Mouse (Mus musculus): ENCODE data around the gene Plekhd1. TPM values are rescaled to one million over a fixed set of nuclear protein-coding genes. Genes with fewer than 3 reads are reported as not detected.

Plekhd1 gene
- 3.3 and 4.4 TPM in 2 replicates for polyA plus RNA-seq (2016; fragmentation: Nextera tagmentation; extraction: Ambion mirVana)

DNA sequence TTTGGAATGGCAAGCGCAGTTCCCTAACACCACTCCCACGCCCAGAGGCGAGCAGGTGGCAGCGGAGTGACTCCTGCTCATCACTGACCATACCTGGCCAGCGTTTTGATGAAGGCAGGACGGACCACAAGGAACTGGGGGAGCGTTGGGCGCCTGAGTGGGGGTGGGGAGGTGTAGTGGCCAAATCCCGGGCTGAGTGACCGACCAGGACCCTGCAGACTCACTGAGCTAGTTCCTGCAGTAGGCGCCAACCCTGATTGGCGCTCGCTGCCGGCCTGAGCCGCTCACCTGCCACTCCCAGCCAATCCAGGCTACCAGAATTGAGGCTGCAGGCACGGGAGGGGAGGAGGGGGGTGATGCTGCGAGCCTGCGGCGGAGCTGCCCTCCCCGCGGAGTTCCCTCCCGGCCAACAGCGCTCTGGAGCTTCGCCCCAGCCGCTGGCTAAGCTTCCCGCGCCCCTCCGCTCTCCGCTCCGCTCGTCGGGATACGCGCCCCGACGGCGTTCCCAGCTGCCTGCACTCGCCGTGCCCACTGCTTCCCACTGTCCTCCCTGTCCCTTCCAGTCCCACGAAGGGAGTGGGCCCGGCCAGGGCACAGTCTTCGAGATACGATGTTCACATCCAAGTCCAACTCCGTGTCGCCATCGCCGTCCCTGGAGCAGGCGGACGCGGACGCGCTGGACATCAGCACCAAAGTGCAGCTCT is at the start of gene Plekhd1:
TSS of gene Plekhd1 (plus strand) at position 323 of the 704 bp plus-strand sequence.
- peaks cover 51% of the 10 kb centered on the region for H3K27me3 ChIP-seq
- H3K9ac ChIP-seq (replicated peaks) = peak within 1 kb of the TSS; percentile 37
- H3K4me3 ChIP-seq = peak within 1 kb of the TSS; percentile 39
- peak; percentile 65 for ATAC-seq (ENCODE audit: low FRiP score, low read depth)
- peaks cover 15% of the 10 kb centered on the region for H3K4me1 ChIP-seq
- WGBS = under 1% methylated on average over 51 of the region's 52 CpGs
- H3K36me3 ChIP-seq = no peaks in the 10 kb centered on the region
- H3K27ac ChIP-seq (replicated peaks) = no peak within 1 kb of the TSS
- 0 out of 2 replicates have a peak, but pooled peaks cover 3% of the 10 kb centered on the region for H3K9me3 ChIP-seq
- H3K4me2 ChIP-seq (replicated peaks) = peak within 1 kb of the TSS; percentile 58

DNA sequence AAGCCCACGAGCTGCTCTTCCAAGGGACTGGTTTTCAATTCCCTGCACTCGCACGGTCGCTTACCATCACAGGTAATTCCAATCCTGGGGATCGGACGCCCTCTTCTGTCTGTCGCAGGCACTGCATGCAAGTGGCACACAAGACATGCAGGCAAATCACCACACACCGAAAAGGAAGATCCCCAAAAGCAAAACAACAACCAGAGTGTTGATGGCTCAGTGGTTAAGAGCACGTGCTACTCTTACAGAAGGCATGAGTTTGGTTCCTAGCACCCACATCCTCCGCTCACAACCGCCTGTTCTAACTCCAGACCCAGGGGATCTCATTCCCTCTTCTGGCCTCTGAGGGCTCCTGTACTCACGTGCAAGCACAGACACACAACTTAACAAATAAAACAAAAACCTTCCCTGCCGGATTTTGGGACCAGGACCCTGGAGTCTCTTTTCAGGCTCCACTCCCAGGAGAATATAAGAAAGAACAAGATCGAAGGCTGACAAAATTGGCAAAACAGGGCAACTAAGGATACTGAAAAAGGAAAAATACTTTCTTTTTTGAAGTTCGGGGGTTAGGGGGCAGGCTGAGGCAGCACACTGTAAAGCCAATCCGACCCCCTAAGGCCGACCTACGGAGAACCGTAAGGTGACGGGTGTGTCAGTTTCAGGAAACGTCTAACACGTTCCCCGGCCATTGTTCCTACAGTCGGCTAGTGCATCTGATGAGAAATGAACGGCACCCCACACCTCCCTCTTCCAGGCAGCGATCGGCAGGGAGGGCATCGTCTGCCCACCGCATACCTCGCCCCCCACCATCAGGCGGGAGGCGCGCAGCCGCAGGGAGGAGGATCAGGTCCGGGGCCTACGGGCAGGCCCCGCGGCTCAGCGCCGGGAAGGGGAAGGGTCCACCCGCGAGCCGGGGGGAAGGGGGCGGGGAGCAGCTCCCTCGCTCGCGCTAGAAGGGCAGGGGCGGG is 49.4 kb upstream of the Plekhd1 start:
- ATAC-seq (ENCODE audit: low FRiP score, low read depth) = no peak; the same call in 1 of the 2 replicates
- H3K27ac ChIP-seq (replicated peaks) = peak overlapping the region; percentile 91
- 4% methylated on average over 48 of the region's 48 CpGs for WGBS
- peaks cover 35% of the 10 kb centered on the region for H3K4me1 ChIP-seq
- H3K9ac ChIP-seq (replicated peaks) = peak overlapping the region; percentile 97
- no peaks in the 10 kb centered on the region for H3K9me3 ChIP-seq
- H3K27me3 ChIP-seq = no peaks in the 10 kb centered on the region
- H3K4me3 ChIP-seq = peak overlapping the region; percentile 97
- peaks cover 37% of the 10 kb centered on the region for H3K36me3 ChIP-seq
- peak overlapping the region; percentile 96 for H3K4me2 ChIP-seq (replicated peaks)

DNA sequence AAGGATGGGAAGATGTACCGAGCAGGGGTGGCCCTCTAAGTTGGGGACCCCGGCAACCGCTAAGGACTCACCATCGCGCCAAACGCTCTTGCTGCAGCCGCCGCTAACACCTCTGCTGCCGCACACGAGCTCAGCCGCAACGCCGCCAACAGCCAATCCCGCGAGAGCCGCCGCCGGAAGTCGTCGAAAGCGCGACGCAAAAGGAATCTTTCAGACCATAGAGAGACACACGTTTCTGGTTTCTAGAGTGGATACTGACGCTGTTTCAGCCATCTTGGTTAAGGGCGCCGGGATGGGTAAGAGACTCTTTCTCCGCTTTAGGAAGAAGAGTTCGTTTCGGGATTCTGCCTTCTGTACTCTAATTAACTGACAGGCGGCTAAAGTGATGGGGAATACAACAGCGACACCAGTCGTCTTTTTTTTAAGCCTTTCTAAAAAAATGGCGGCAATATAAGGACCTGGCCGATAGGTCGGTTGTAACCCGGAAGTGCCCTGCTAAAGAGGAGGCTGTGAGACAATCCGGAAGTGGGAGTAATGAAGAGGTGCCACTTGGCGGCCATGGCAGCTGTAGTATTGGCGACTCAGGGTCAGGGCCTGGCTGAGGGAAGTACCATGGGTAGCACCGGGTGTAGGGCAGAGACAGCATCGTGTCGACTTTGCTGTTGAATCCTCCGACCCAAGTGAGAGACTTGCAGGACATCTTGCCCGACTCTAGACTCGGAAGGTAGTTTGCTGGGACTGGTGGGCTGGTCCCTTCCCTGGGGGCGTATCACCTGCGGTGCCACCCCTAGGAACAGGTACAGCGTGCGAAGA is 48.5 kb upstream of the Plekhd1 start, which contains the start of the genes Slc39a9 and Erh:
TSS of gene Slc39a9 (plus strand) at position 191 of the 813 bp plus-strand sequence.
TSS of gene Erh (minus strand) at position 649 of the 813 bp plus-strand sequence.
- no peaks in the 10 kb centered on the region for H3K27me3 ChIP-seq
- H3K9me3 ChIP-seq = no peaks in the 10 kb centered on the region
- peak within 1 kb of the TSS; percentile 97 for H3K9ac ChIP-seq (replicated peaks)
- peak within 1 kb of the TSS; percentile 91 for H3K27ac ChIP-seq (replicated peaks)
- peaks cover 30% of the 10 kb centered on the region for H3K36me3 ChIP-seq
- H3K4me3 ChIP-seq = peak within 1 kb of the TSS; percentile 97
- peaks cover 35% of the 10 kb centered on the region for H3K4me1 ChIP-seq
- H3K4me2 ChIP-seq (replicated peaks) = peak within 1 kb of the TSS; percentile 96
- under 1% methylated on average over 50 of the region's 50 CpGs for whole genome bisulfite sequencing
- ATAC-seq (ENCODE audit: low FRiP score, low read depth) = peak; percentile 97

DNA sequence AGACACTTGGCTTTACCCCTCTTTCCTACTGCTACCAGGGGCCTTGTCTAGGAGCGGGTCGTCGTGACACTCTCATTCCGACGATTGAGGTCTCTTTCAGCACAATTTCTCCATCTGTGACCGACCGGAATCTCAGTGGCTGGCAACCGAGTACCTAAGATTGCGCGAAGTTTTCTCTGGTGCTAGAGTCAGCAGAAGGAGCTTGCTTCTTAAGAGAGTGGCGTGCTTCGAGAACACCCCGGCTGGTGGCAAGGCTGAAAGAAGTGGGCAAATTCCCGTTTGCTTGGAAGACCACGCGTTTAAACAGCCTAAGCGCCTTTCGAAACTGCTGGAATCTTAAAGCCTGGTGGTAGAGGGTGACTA is 47.9 kb upstream of the Plekhd1 start:
- no peaks in the 10 kb centered on the region for H3K9me3 ChIP-seq

DNA sequence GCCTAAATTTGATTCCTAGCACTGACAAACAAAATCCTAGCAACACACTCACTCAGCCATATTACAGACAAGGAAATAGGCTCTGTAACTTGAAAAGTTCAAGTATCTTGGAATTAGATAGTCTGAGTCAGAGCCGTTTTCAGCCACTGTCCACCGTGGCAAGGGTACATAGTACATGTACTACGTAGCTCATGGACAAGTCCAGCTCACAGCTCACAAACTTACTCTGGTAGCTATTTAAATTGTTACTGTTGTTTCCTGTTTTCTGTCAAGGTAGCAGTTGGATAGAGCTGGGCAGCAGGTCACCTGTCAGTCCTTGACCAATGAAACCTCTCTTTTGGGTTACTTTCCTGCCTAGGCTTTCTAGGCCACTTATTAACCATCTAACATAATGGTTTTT is 46.0 kb upstream of the Plekhd1 start:
- Histone ChIP-seq H3K4me3 (0 out of 2 replicates have a peak overlapping the region, but pooled peaks have one; percentile 97), H3K27me3 (no peaks in the 10 kb centered on the region), H3K36me3 (peaks cover 7% of the 10 kb centered on the region; the same call in 1 of the 2 replicates), H3K27ac (replicated peaks) (no peak overlapping the region), H3K9ac (replicated peaks) (no peak overlapping the region), H3K9me3 (no peaks in the 10 kb centered on the region), H3K4me2 (replicated peaks) (peak overlapping the region; percentile 96; the same call in 1 of the 2 replicates), H3K4me1 (peaks cover 35% of the 10 kb centered on the region)
- ATAC-seq (ENCODE audit: low FRiP score, low read depth) = no peak
- WGBS = 92% methylated on average over 3 of the region's 3 CpGs

More for the DNA sequence above, 47.9 kb upstream of the Plekhd1 start:
- Histone ChIP-seq H3K27me3 (no peaks in the 10 kb centered on the region), H3K4me2 (replicated peaks) (peak overlapping the region; percentile 96), H3K9ac (replicated peaks) (peak overlapping the region; percentile 72), H3K4me1 (peaks cover 35% of the 10 kb centered on the region), H3K36me3 (peaks cover 24% of the 10 kb centered on the region), H3K27ac (replicated peaks) (no peak overlapping the region), H3K4me3 (peak overlapping the region; percentile 97)
- 12% methylated on average over 18 of the region's 18 CpGs for WGBS
- no peak for ATAC-seq (ENCODE audit: low FRiP score, low read depth)

DNA sequence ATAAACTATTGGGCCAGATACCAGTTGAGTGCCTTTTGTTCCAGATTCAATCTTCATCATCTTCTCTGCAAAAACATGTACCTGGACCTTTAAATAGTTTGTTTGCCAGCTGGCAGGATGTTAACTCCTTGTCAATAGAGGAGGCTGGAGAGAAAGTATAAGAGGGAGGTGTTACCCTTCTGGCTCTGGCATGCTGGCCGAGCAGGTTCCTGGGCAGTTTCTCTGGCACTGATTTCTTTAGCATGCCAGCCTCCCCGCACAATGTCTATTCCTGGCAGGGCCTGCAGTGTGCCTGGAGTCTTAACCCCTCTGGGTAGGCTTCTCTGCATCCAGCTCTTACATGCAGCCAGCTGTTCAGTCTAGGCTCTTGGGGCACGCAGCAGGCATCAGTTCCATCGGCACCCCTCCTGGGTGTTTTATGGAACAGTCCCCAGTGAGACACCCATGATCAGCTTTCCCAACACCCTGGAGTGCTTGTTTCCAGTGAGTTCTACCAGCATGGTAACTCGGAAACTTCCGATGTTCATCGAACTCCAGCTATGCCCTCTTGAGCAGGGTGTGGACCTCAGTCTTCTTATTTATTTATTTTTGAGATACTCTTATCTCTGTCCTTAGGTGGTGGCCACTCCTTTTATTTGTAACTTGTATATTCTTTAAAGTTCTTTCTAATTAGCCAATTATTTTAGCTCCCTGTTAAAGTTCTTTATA is 38.3 kb upstream of the Plekhd1 start:
- H3K36me3 ChIP-seq = no peaks in the 10 kb centered on the region
- 95% methylated on average over 7 of the region's 7 CpGs for WGBS
- no peaks in the 10 kb centered on the region for H3K4me1 ChIP-seq
- no peak for ATAC-seq (ENCODE audit: low FRiP score, low read depth)
- no peaks in the 10 kb centered on the region for H3K27me3 ChIP-seq
- H3K9me3 ChIP-seq = no peaks in the 10 kb centered on the region
- H3K27ac ChIP-seq (replicated peaks) = no peak overlapping the region
- no peak overlapping the region for H3K4me2 ChIP-seq (replicated peaks)
- H3K9ac ChIP-seq (replicated peaks) = no peak overlapping the region
- H3K4me3 ChIP-seq = no peak overlapping the region

DNA sequence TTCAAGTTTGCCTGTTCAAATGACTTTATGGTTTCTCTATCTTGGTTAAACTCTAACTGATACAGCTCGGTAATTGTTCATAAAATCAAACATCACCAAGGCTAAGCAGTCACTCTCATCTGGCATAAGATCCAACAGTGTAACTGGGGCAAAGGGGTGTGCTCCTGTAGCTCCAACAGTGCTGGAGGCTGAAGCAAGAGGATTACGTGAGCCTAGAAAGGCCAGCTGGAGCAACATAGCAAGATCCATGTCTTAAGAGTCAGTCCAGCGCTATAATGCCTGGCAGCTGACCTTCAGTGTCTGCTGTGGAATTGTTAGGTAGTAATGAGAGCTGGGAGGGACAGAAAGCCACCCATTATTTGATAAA is 37.7 kb upstream of the Plekhd1 start:
- Histone ChIP-seq H3K9ac (replicated peaks) (no peak overlapping the region), H3K4me1 (no peaks in the 10 kb centered on the region), H3K9me3 (no peaks in the 10 kb centered on the region), H3K4me2 (replicated peaks) (no peak overlapping the region), H3K36me3 (no peaks in the 10 kb centered on the region), H3K4me3 (no peak overlapping the region), H3K27me3 (no peaks in the 10 kb centered on the region), H3K27ac (replicated peaks) (no peak overlapping the region)
- no peak for ATAC-seq (ENCODE audit: low FRiP score, low read depth)
- WGBS = 91% methylated on average over 3 of the region's 3 CpGs

DNA sequence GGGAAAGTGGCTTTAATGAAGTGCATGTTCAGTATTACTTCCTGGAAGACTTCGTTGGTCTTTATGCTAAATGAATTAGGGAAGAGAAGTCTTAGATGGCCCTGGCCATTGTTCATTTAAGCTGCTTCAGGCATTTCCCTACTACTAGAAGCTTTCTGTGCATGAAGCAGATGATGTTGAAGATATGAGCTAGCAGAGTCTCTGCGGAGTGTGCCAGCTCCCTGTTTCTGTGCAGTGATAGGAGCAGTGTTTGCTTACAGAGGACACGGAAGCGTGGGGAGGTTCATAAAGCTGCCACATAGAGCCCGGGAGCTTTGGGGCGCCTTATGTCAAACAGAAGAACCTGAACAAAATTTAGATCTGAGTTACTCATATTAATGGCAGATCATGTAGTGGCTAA is 33.7 kb upstream of the Plekhd1 start:
- Histone ChIP-seq H3K36me3 (peaks cover 10% of the 10 kb centered on the region; the same call in 1 of the 2 replicates), H3K27ac (replicated peaks) (no peak overlapping the region), H3K4me3 (no peak overlapping the region), H3K4me2 (replicated peaks) (no peak overlapping the region), H3K4me1 (no peaks in the 10 kb centered on the region), H3K9me3 (no peaks in the 10 kb centered on the region), H3K27me3 (no peaks in the 10 kb centered on the region), H3K9ac (replicated peaks) (no peak overlapping the region)
- WGBS = 88% methylated on average over 6 of the region's 6 CpGs
- no peak for ATAC-seq (ENCODE audit: low FRiP score, low read depth)

DNA sequence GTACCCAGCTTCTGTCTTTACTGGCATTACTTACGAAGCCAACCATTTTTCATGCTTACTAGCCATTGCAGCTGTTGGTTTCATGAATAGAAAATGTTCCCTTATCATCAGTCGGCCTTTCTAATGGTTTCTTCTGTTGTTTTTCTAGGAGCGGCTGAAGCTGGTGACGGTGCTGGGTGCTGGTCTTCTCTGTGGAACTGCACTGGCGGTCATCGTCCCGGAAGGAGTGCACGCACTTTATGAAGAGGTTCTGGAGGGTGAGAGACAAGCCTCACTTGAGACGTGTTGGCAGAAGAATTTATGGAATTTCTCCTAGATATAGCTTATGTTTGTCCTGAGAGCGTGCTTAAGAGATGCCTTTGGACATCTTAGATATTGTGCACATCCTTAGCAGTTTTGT is 30.1 kb upstream of the Plekhd1 start:
- H3K4me1 ChIP-seq = no peaks in the 10 kb centered on the region
- no peak overlapping the region for H3K27ac ChIP-seq (replicated peaks)
- 95% methylated on average over 10 of the region's 10 CpGs for WGBS
- no peak overlapping the region for H3K4me2 ChIP-seq (replicated peaks)
- no peak overlapping the region for H3K9ac ChIP-seq (replicated peaks)
- no peak overlapping the region for H3K4me3 ChIP-seq
- no peak for ATAC-seq (ENCODE audit: low FRiP score, low read depth)
- H3K36me3 ChIP-seq = peaks cover 17% of the 10 kb centered on the region
- no peaks in the 10 kb centered on the region for H3K27me3 ChIP-seq
- no peaks in the 10 kb centered on the region for H3K9me3 ChIP-seq

DNA sequence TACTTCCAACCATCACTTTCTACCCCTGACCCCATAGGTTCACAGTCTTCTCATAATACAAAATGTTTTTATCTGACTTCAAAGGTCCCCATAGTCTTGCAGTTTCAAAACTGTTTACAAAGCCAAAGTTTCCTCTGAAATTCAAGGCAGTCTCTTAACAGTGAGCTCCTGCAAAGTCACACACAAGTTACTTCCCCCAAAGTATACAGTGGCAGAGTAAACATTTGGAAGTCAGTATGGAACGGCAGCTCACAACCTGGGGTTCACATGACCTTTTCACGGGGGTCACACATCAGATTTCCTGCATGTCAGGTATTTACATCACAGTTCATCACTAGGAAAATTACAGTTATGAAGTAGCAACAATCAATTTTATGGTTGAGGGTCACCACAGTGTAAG is 28.5 kb upstream of the Plekhd1 start:
- ATAC-seq (ENCODE audit: low FRiP score, low read depth) = no peak
- H3K4me2 ChIP-seq (replicated peaks) = no peak overlapping the region
- H3K36me3 ChIP-seq = peaks cover 24% of the 10 kb centered on the region
- H3K4me1 ChIP-seq = no peaks in the 10 kb centered on the region
- no peaks in the 10 kb centered on the region for H3K9me3 ChIP-seq
- no peak overlapping the region for H3K9ac ChIP-seq (replicated peaks)
- no peak overlapping the region for H3K27ac ChIP-seq (replicated peaks)
- 92% methylated on average over 2 of the region's 2 CpGs for WGBS
- H3K27me3 ChIP-seq = no peaks in the 10 kb centered on the region
- no peak overlapping the region for H3K4me3 ChIP-seq

DNA sequence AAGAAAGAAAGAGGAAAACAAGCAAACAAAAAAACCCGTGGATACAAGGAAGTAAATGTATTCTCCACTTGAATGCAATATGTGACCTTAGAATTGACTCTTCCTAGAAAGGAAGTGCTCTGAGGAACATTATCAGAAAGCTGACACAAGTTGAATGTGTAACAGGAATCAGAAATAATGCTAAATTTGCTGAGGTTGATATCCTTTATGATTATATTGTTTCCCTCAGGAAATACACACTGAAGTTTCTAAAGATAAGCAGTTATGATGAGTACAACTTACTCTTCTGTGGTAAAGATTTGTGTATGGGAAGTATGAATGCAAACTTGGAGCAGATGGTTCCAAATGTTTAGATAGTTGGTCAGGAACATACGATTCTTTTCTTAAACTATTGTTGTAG is 24.0 kb upstream of the Plekhd1 start:
- ATAC-seq (ENCODE audit: low FRiP score, low read depth) = no peak
- Histone ChIP-seq H3K27me3 (no peaks in the 10 kb centered on the region), H3K9me3 (no peaks in the 10 kb centered on the region), H3K4me3 (no peak overlapping the region), H3K4me2 (replicated peaks) (no peak overlapping the region), H3K36me3 (peaks cover 20% of the 10 kb centered on the region), H3K9ac (replicated peaks) (no peak overlapping the region), H3K4me1 (no peaks in the 10 kb centered on the region), H3K27ac (replicated peaks) (no peak overlapping the region)
- WGBS = 89% methylated on average over 2 of the region's 2 CpGs

Data from midbrain, embryonic 12.5 days (tissue).